12 mouse cellular contexts compared by ENCODE assay signal in the genomic region with DNA sequence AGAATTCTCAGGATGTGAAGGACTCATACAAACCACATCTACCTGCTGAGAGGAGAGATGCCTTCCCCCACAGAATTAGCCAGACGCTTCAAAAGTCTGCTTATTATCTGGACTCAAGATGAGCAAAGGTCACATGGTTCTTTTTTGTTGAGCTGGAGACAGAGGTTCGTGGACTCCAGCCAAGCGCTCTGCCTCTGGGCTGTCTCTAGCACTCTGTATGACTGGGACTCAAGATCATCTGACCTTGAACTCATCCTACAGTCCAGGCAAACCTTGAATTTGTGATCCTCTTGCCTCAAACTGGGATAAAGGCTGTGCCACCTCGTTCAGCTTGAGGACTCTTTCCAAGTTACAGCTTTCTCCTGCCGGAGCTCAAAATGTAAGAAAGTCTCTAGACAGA. TPM values are rescaled to one million over a fixed set of nuclear protein-coding genes. Genes with fewer than 3 reads are reported as not detected.
DNase-seq lines count a peak whose midpoint lies in the region; ATAC-seq and TF ChIP-seq lines count a peak whose summit lies in the region.
"Had no signal": no experiment of that assay in that cellular context is flagged by ENCODE, and none has a peak within 500 bp of the region (broad histone marks: within the 10 kb centered on the region; RNA-seq: fewer than 3 reads in every experiment).

No protein-coding gene starts in this region.

- H3K9me3 ChIP-seq in liver, embryonic 12.5 days (replicated peaks), result no peaks in the 10 kb centered on the region
- H3K9me3 ChIP-seq in heart, embryonic 16.5 days (replicated peaks; ENCODE audit: control insufficient read depth, low read length), result no peaks in the 10 kb centered on the region
- no peaks in the 10 kb centered on the region for H3K9me3 ChIP-seq in forebrain, embryonic 16.5 days (ENCODE audit: control insufficient read depth, low read length)
- H3K9me3 ChIP-seq: hindbrain, embryonic 10.5 days; liver, embryonic 15.5 days; stomach, embryonic 15.5 days had no signal

- H3K4me1 ChIP-seq in liver, adult 2 months (ENCODE audit: control insufficient read depth, insufficient read depth, low read length), result peaks cover 5% of the 10 kb centered on the region
- no peaks in the 10 kb centered on the region for H3K4me1 ChIP-seq in liver, embryonic 12.5 days
- peaks cover 16% of the 10 kb centered on the region for H3K4me1 ChIP-seq in heart, embryonic 16.5 days (ENCODE audit: control insufficient read depth, insufficient read depth, low read length)
- no peaks in the 10 kb centered on the region for H3K4me1 ChIP-seq in forebrain, embryonic 16.5 days (replicated peaks; ENCODE audit: control insufficient read depth, insufficient read depth, low read length)
- H3K4me1 ChIP-seq: hindbrain, embryonic 10.5 days; liver, embryonic 15.5 days; stomach, embryonic 15.5 days had no signal

- 40% methylated on average over 5 of the region's 5 CpGs for WGBS in liver, adult 2 months
- WGBS in liver, embryonic 12.5 days (ENCODE audit: insufficient replicate concordance), result 62% methylated on average over 5 of the region's 5 CpGs
- 32% methylated on average over 5 of the region's 5 CpGs for WGBS in heart, embryonic 16.5 days
- WGBS in forebrain, embryonic 16.5 days, result 67% methylated on average over 5 of the region's 5 CpGs

- no peaks in the 10 kb centered on the region for H3K27me3 ChIP-seq in liver, adult 2 months (ENCODE audit: control insufficient read depth, insufficient read depth, low read length)
- no peaks in the 10 kb centered on the region for H3K27me3 ChIP-seq in liver, embryonic 12.5 days (replicated peaks)
- no peaks in the 10 kb centered on the region; the same call in 1 of the 2 replicates for H3K27me3 ChIP-seq in heart, embryonic 16.5 days (ENCODE audit: control insufficient read depth, insufficient read depth, low read length)
- no peaks in the 10 kb centered on the region for H3K27me3 ChIP-seq in forebrain, embryonic 16.5 days (replicated peaks; ENCODE audit: control insufficient read depth, insufficient read depth, low read length)
- H3K27me3 ChIP-seq: stomach, embryonic 15.5 days had no signal

- H3K79me2 ChIP-seq in liver, adult 2 months (ENCODE audit: control insufficient read depth, insufficient read depth, low read length), result no peaks in the 10 kb centered on the region

- no peak overlapping the region for H3K4me2 ChIP-seq in liver, embryonic 12.5 days
- H3K4me2 ChIP-seq in heart, embryonic 16.5 days (ENCODE audit: low read depth, low read length), result no peak overlapping the region
- no peak overlapping the region for H3K4me2 ChIP-seq in forebrain, embryonic 16.5 days (ENCODE audit: low read length)
- H3K4me2 ChIP-seq: liver, embryonic 15.5 days; stomach, embryonic 15.5 days had no signal

- H3K36me3 ChIP-seq in liver, adult 2 months (ENCODE audit: control insufficient read depth, insufficient read depth, low read length), result no peaks in the 10 kb centered on the region
- H3K36me3 ChIP-seq in liver, embryonic 12.5 days, result no peaks in the 10 kb centered on the region
- no peaks in the 10 kb centered on the region for H3K36me3 ChIP-seq in heart, embryonic 16.5 days (ENCODE audit: control insufficient read depth, insufficient read depth)
- no peaks in the 10 kb centered on the region for H3K36me3 ChIP-seq in forebrain, embryonic 16.5 days (ENCODE audit: control insufficient read depth, insufficient read depth)
- H3K36me3 ChIP-seq: hindbrain, embryonic 10.5 days; liver, embryonic 15.5 days; stomach, embryonic 15.5 days had no signal

- peak; percentile 74 for DNase-seq in liver, adult 2 months (ENCODE audit: extremely low read depth, low read depth, low spot score)
- peak; percentile 63 for DNase-seq in adrenal gland, postnatal 10 days
- DNase-seq in testis, postnatal 14 days (ENCODE audit: low spot score), result peak; percentile 56
- DNase-seq in gastrocnemius, postnatal 14 days, result no peak
- DNase-seq: lung, postnatal 36 days; right cerebral cortex, postnatal 4 days had no signal

- intact Hi-C loops in gastrocnemius, postnatal 14 days (cut with DNase I; ENCODE audit: low total_unique reads), result no loop called here

- no peak overlapping the region for H3K9ac ChIP-seq in liver, adult 2 months (ENCODE audit: low read depth, low read length)
- no peak overlapping the region for H3K9ac ChIP-seq in liver, embryonic 12.5 days
- H3K9ac ChIP-seq in heart, embryonic 16.5 days (ENCODE audit: low read length), result no peak overlapping the region; the same call in 1 of the 2 replicates
- no peak overlapping the region for H3K9ac ChIP-seq in forebrain, embryonic 16.5 days (replicated peaks; ENCODE audit: low read depth, low read length)
- H3K9ac ChIP-seq: liver, embryonic 15.5 days; stomach, embryonic 15.5 days had no signal

- TF ChIP-seq POLR2A in liver, adult 2 months (IDR thresholded peaks at IDR 0.05; ENCODE audit: extremely low read depth, insufficient read depth, low read length), result no peak

- peak overlapping the region; percentile 69; the same call in 1 of the 2 replicates for H3K27ac ChIP-seq in liver, adult 2 months (replicated peaks; ENCODE audit: insufficient read depth, low read depth, low read length)
- no peak overlapping the region for H3K27ac ChIP-seq in liver, embryonic 12.5 days
- H3K27ac ChIP-seq in heart, embryonic 16.5 days (ENCODE audit: low read length), result peak overlapping the region; percentile 68
- H3K27ac ChIP-seq in forebrain, embryonic 16.5 days (ENCODE audit: low read length), result no peak overlapping the region
- H3K27ac ChIP-seq: hindbrain, embryonic 10.5 days; liver, embryonic 15.5 days; stomach, embryonic 15.5 days had no signal

- no peak overlapping the region for H3K4me3 ChIP-seq in liver, adult 2 months (ENCODE audit: insufficient read depth, low read depth, low read length)
- no peak overlapping the region for H3K4me3 ChIP-seq in liver, embryonic 12.5 days
- no peak overlapping the region for H3K4me3 ChIP-seq in heart, embryonic 16.5 days (ENCODE audit: low read length)
- no peak overlapping the region for H3K4me3 ChIP-seq in forebrain, embryonic 16.5 days (replicated peaks; ENCODE audit: low read length)
- H3K4me3 ChIP-seq: hindbrain, embryonic 10.5 days; liver, embryonic 15.5 days; stomach, embryonic 15.5 days had no signal

- no peak for ATAC-seq in liver, embryonic 12.5 days
- ATAC-seq in heart, embryonic 16.5 days (replicated peaks; ENCODE audit: extremely low read depth, insufficient read depth, low FRiP score), result peak; percentile 50; the same call in 1 of the 2 replicates
- ATAC-seq in forebrain, embryonic 16.5 days, result no peak

- TF ChIP-seq CTCF in liver, adult 2 months (IDR thresholded peaks at IDR 0.05; ENCODE audit: low read depth, low read length), result no peak

RNA-seq across cellular contexts. Expression of a gene that starts 21.5 kb away (rescaled TPM):
- total RNA-seq in liver, adult 2 months (2014; rRNA removed), result 48.5 and 54.2 TPM in 2 replicates
- polyA plus RNA-seq in liver, adult 2 months (2012; rRNA removed), result 21.8 and 26.2 TPM in 2 replicates
- 40.5 TPM in 2 replicates for polyA plus RNA-seq in liver, embryonic 12.5 days (2016; fragmentation: Nextera tagmentation; extraction: Ambion mirVana)
- 10 to 100 TPM; 41.9 to 45.0 TPM for total RNA-seq in adrenal gland, postnatal 10 days (2021)
- polyA plus RNA-seq in heart, embryonic 16.5 days (2015; fragmentation: Nextera tagmentation; extraction: Ambion mirVana), result 35.3 and 37.5 TPM in 2 replicates
- 35.2 and 36.3 TPM in 2 replicates for polyA plus RNA-seq in forebrain, embryonic 16.5 days (2015; fragmentation: Nextera tagmentation; extraction: Ambion mirVana)
- 10 to 100 TPM; 12.3 to 14.8 TPM for total RNA-seq in gastrocnemius, postnatal 14 days (2021)

RNA-seq across cellular contexts. Expression of a gene that starts 21.8 kb away (rescaled TPM):
- 42.9 and 56.4 TPM in 2 replicates for total RNA-seq in liver, adult 2 months (2014; rRNA removed)
- 20.9 and 35.0 TPM in 2 replicates for polyA plus RNA-seq in liver, adult 2 months (2012; rRNA removed)
- polyA plus RNA-seq in liver, embryonic 12.5 days (2016; fragmentation: Nextera tagmentation; extraction: Ambion mirVana), result 72.8 and 77.8 TPM in 2 replicates
- total RNA-seq in adrenal gland, postnatal 10 days (2021), result 10 to 100 TPM; 55.1 to 59.5 TPM
- 143 and 150 TPM in 2 replicates for polyA plus RNA-seq in heart, embryonic 16.5 days (2015; fragmentation: Nextera tagmentation; extraction: Ambion mirVana)
- 109 and 111 TPM in 2 replicates for polyA plus RNA-seq in forebrain, embryonic 16.5 days (2015; fragmentation: Nextera tagmentation; extraction: Ambion mirVana)
- 10 to 100 TPM; 36.7 to 40.3 TPM for total RNA-seq in gastrocnemius, postnatal 14 days (2021)

Comparison
In these comparisons a context has a peak if more than half of its experiments do, and no peak if none do; other contexts are left out.
1. H3K27ac ChIP-seq: peak in liver, adult 2 months (single experiment) and heart, embryonic 16.5 days (single experiment); none in liver, embryonic 12.5 days (single experiment) and forebrain, embryonic 16.5 days (single experiment).